Mouse (Mus musculus) ES-Bruce4 (cell line): ENCODE data around the gene Lrig1. TPM values are rescaled to one million over a fixed set of nuclear protein-coding genes. Genes with fewer than 3 reads are reported as not detected.
A peak's percentile ranks its signal among the peaks of the same experiment; 100 is the strongest.

Source experiments
- H3K27ac ChIP-seq: 2 replicates; pipeline ENCODE4 v1.5.1; 2012; ENCODE audit warnings: low read length, inconsistent platforms; ENCODE audit not compliant: insufficient read depth
- H3K27me3 ChIP-seq: 2 replicates; pipeline ENCODE4 v1.6.1; 2012; ENCODE audit warnings: mild to moderate bottlenecking, low read length, inconsistent platforms; ENCODE audit not compliant: control insufficient read depth, poor library complexity, insufficient read depth, severe bottlenecking
- H3K36me3 ChIP-seq: 2 replicates; pipeline ENCODE4 v1.6.1; 2012; ENCODE audit warnings: inconsistent platforms, mild to moderate bottlenecking, low read length, moderate library complexity; ENCODE audit not compliant: control insufficient read depth, poor library complexity, insufficient read depth, severe bottlenecking
- H3K4me1 ChIP-seq: one replicate; pipeline ENCODE4 v1.8.1; 2011; ENCODE audit warnings: low read length; ENCODE audit not compliant: control insufficient read depth, insufficient read depth
- H3K4me3 ChIP-seq: 2 replicates; pipeline ENCODE4 v1.5.1; 2011; ENCODE audit warnings: low read depth, mild to moderate bottlenecking, low read length
- H3K9ac ChIP-seq: 2 replicates; pipeline ENCODE4 v1.6.1; 2012; ENCODE audit warnings: low read depth, mild to moderate bottlenecking, inconsistent platforms; ENCODE audit not compliant: poor library complexity, severe bottlenecking
- H3K9me3 ChIP-seq: replicated peaks from 2 replicates; pipeline ENCODE4 v1.6.1; 2012; ENCODE audit warnings: mild to moderate bottlenecking, low read length, inconsistent platforms; ENCODE audit not compliant: control insufficient read depth, poor library complexity, insufficient read depth, severe bottlenecking
- CTCF ChIP-seq: IDR thresholded peaks from one replicate; pipeline ENCODE4 v1.8.1; 2011; ENCODE audit warnings: low read depth, low read length
- EP300 ChIP-seq: IDR thresholded peaks from 2 replicates; pipeline ENCODE4 v1.6.1; 2011; ENCODE audit warnings: low read depth, low read length; ENCODE audit not compliant: insufficient read depth
- POLR2A ChIP-seq: IDR thresholded peaks from one replicate; pipeline ENCODE4 v1.8.1; 2011; ENCODE audit warnings: low read length; ENCODE audit not compliant: insufficient read depth
- polyA plus RNA-seq: library from polyadenylated mRNA; stranded (reverse); fragments of >200 nt; gene quantifications from 2 replicates; pipeline ENCODE4 v1.2.4, GENCODE M21; 2011; ENCODE audit warnings: low read depth; ENCODE audit not compliant: missing spikeins, insufficient read depth, insufficient read length

Lrig1 gene
- polyA plus RNA-seq, result 5.4 and 7.3 TPM in 2 replicates

GRCm38 (mm10) chr6:94700067-94700491 lies at the start of gene Lrig1:
Gene Lrig1 (minus strand): TSS chr6:94700158.
- H3K27ac ChIP-seq, result no peak within 1 kb of the TSS
- TF ChIP-seq EP300 (no peak), CTCF (no peak), POLR2A (no peak)
- no peaks in the 10 kb centered on the region for H3K9me3 ChIP-seq
- H3K4me3 ChIP-seq, result peak within 1 kb of the TSS; percentile 91
- H3K36me3 ChIP-seq, result no peaks in the 10 kb centered on the region
- peaks cover 5% of the 10 kb centered on the region for H3K4me1 ChIP-seq
- no peaks in the 10 kb centered on the region; the same call in 1 of the 2 replicates for H3K27me3 ChIP-seq
- peak within 1 kb of the TSS; percentile 74 for H3K9ac ChIP-seq

- Histone ChIP-seq H3K4me1 (peaks cover 12% of the 10 kb centered on the region), H3K4me3 (no peak overlapping the region), H3K9ac (no peak overlapping the region), H3K27ac (no peak overlapping the region), H3K27me3 (no peaks in the 10 kb centered on the region; the same call in 1 of the 2 replicates), H3K9me3 (no peaks in the 10 kb centered on the region), H3K36me3 (no peaks in the 10 kb centered on the region)
- TF ChIP-seq EP300 (peak; percentile 70; the same call in 1 of the 2 replicates), CTCF (no peak), POLR2A (no peak)
These were observed 49.7 kb upstream of the Lrig1 start for GRCm38 (mm10) chr6:94749626-94750025.

- Histone ChIP-seq H3K4me1 (peaks cover 10% of the 10 kb centered on the region), H3K9me3 (no peaks in the 10 kb centered on the region), H3K9ac (no peak overlapping the region), H3K27ac (no peak overlapping the region), H3K36me3 (no peaks in the 10 kb centered on the region), H3K27me3 (no peaks in the 10 kb centered on the region; the same call in 1 of the 2 replicates), H3K4me3 (no peak overlapping the region)
- TF ChIP-seq EP300 (no peak), CTCF (no peak), POLR2A (no peak)
These were observed 48.4 kb upstream of the Lrig1 start for GRCm38 (mm10) chr6:94748361-94748760.

GRCm38 (mm10) chr6:94740117-94740729 lies 40.3 kb upstream of the Lrig1 start:
- no peak overlapping the region for H3K27ac ChIP-seq
- no peak for TF ChIP-seq EP300
- no peak for TF ChIP-seq CTCF
- no peak for TF ChIP-seq POLR2A
- H3K4me3 ChIP-seq, result no peak overlapping the region
- H3K9ac ChIP-seq, result no peak overlapping the region
- H3K9me3 ChIP-seq, result no peaks in the 10 kb centered on the region
- no peaks in the 10 kb centered on the region for H3K4me1 ChIP-seq
- no peaks in the 10 kb centered on the region for H3K36me3 ChIP-seq
- no peaks in the 10 kb centered on the region for H3K27me3 ChIP-seq

GRCm38 (mm10) chr6:94738647-94739046 lies 38.7 kb upstream of the Lrig1 start:
- H3K9ac ChIP-seq, result no peak overlapping the region
- no peaks in the 10 kb centered on the region for H3K27me3 ChIP-seq
- H3K27ac ChIP-seq, result no peak overlapping the region
- no peaks in the 10 kb centered on the region for H3K4me1 ChIP-seq
- H3K36me3 ChIP-seq, result no peaks in the 10 kb centered on the region
- H3K9me3 ChIP-seq, result no peaks in the 10 kb centered on the region
- H3K4me3 ChIP-seq, result no peak overlapping the region
- TF ChIP-seq POLR2A, result no peak
- no peak for TF ChIP-seq CTCF
- no peak for TF ChIP-seq EP300

GRCm38 (mm10) chr6:94733878-94734277 lies 33.9 kb upstream of the Lrig1 start:
- Histone ChIP-seq H3K9me3 (no peaks in the 10 kb centered on the region), H3K36me3 (no peaks in the 10 kb centered on the region), H3K4me1 (no peaks in the 10 kb centered on the region), H3K27ac (no peak overlapping the region), H3K9ac (no peak overlapping the region), H3K4me3 (no peak overlapping the region), H3K27me3 (no peaks in the 10 kb centered on the region)
- TF ChIP-seq POLR2A (no peak), CTCF (no peak), EP300 (no peak)
